Mouse (Mus musculus): ENCODE measurements around the gene Arhgap15. TPM values are rescaled to one million over a fixed set of nuclear protein-coding genes. Genes with fewer than 3 reads are reported as not detected.

Gene Arhgap15
- polyA plus RNA-seq, 1 experiment from 2014 or later: 7.4 TPM

DNA sequence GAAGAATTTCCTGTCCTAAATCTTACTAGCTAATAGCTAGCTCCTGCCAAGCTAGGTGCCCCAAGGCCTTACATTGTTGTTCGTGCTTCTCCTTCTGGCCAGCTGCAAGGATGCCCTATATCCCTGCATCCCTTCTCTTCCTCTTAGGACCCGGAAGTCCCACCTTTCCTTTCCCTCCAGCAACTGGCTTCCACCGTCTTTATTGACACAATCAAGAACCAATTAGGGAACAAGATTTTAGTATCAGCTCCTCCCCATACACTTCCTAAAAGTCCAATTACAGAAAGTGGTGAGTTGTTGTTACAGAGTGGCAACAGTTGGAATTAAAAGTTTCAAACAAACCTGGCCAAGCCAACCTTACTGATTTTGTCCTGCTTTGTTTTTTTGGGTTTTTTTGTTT, 183.1 kb downstream of the Arhgap15 start:
- H3K27ac ChIP-seq (ENCODE audit: low read depth, low read length): no peak overlapping the region
- no peaks in the 10 kb centered on the region for H3K27me3 ChIP-seq (replicated peaks; ENCODE audit: control insufficient read depth, insufficient read depth, low read length)
- H3K9me3 ChIP-seq (ENCODE audit: control insufficient read depth, low read length): no peaks in the 10 kb centered on the region
- no peak overlapping the region for H3K4me2 ChIP-seq
- no peak overlapping the region for H3K9ac ChIP-seq (ENCODE audit: low read depth, low read length)
- no peak for ATAC-seq (replicated peaks; ENCODE audit: low FRiP score)
- no peaks in the 10 kb centered on the region for H3K36me3 ChIP-seq (ENCODE audit: control insufficient read depth, insufficient read depth, low read length)
- H3K4me3 ChIP-seq (ENCODE audit: low read depth, low read length): no peak overlapping the region
- WGBS: 74% methylated on average over 3 of the region's 3 CpGs
- no peaks in the 10 kb centered on the region for H3K4me1 ChIP-seq (replicated peaks; ENCODE audit: control insufficient read depth, insufficient read depth, low read length)
- DNase-seq (ENCODE audit: low spot score): no peak

DNA sequence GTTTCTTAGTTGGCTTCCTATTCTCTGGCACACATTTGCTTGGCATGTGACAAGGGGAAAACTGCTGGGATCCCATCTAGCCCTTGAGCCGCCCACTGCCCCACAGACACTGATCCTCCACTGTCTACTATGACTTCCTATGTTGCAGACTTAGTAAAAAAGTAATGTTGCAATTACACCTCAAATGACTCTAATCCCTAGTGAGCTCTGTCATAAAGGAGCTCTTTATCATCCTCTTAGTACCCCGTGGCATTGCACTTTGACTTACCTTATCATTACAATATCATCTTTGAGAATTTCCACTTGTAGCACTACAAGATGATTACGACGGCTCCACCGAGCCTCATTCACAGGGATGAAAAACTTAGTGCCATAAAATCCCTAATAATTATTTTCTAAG, 190.6 kb downstream of the Arhgap15 start:
- H3K36me3 ChIP-seq (ENCODE audit: control insufficient read depth, insufficient read depth, low read length): no peaks in the 10 kb centered on the region
- 90% methylated on average over 5 of the region's 5 CpGs for WGBS
- no peak overlapping the region for H3K9ac ChIP-seq (ENCODE audit: low read depth, low read length)
- H3K4me2 ChIP-seq: no peak overlapping the region
- H3K4me3 ChIP-seq (ENCODE audit: low read depth, low read length): no peak overlapping the region
- H3K27me3 ChIP-seq (replicated peaks; ENCODE audit: control insufficient read depth, insufficient read depth, low read length): no peaks in the 10 kb centered on the region
- DNase-seq (ENCODE audit: low spot score): no peak
- H3K9me3 ChIP-seq (ENCODE audit: control insufficient read depth, low read length): no peaks in the 10 kb centered on the region
- ATAC-seq (replicated peaks; ENCODE audit: low FRiP score): no peak
- no peak overlapping the region for H3K27ac ChIP-seq (ENCODE audit: low read depth, low read length)
- no peaks in the 10 kb centered on the region for H3K4me1 ChIP-seq (replicated peaks; ENCODE audit: control insufficient read depth, insufficient read depth, low read length)

GRCm38 (mm10) chr2:43945679-43946078, 197.1 kb downstream of the Arhgap15 start:
- Histone ChIP-seq H3K36me3 (ENCODE audit: control insufficient read depth, insufficient read depth, low read length) (no peaks in the 10 kb centered on the region), H3K4me3 (ENCODE audit: low read depth, low read length) (no peak overlapping the region), H3K9ac (ENCODE audit: low read depth, low read length) (no peak overlapping the region), H3K4me1 (replicated peaks; ENCODE audit: control insufficient read depth, insufficient read depth, low read length) (no peaks in the 10 kb centered on the region), H3K4me2 (no peak overlapping the region), H3K9me3 (ENCODE audit: control insufficient read depth, low read length) (no peaks in the 10 kb centered on the region), H3K27me3 (replicated peaks; ENCODE audit: control insufficient read depth, insufficient read depth, low read length) (no peaks in the 10 kb centered on the region), H3K27ac (ENCODE audit: low read depth, low read length) (no peak overlapping the region)
- 58% methylated on average over 2 of the region's 2 CpGs for WGBS
- DNase-seq (ENCODE audit: low spot score): no peak
- ATAC-seq (replicated peaks; ENCODE audit: low FRiP score): no peak

DNA sequence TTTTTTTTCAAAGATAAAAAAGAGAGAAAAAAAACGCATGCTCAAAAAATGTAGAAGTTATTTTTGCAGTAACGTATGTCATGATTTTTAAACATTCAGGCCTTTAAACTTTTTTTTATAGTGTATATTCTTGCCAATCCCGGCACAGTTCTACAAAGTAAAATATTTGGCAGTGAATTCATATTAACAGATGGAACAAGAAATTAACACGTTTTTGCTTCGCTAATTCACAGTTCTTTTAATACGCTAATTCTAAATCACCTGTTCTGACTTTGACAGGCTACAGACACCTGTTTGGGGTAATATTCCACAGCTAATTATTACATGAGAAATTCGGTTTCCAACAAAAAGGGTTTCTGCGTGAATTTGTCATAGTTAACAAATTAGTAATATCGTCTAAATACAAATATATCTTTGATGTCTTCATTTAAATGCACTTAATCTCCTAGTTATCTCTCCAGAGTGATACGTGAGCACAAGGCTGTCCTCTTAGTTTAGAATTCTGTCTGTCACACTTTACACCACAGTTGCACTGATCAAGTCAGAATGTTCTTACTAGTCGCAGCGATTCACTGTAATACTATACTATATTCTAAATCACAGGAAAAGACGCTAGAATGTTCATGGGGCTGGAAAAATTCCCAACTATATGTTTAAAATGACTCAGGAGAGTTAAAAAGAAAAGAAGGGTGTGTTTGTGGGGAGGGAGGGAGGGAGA, 201.3 kb downstream of the Arhgap15 start:
- Histone ChIP-seq H3K9me3 (ENCODE audit: control insufficient read depth, low read length) (no peaks in the 10 kb centered on the region), H3K27me3 (replicated peaks; ENCODE audit: control insufficient read depth, insufficient read depth, low read length) (no peaks in the 10 kb centered on the region), H3K4me1 (replicated peaks; ENCODE audit: control insufficient read depth, insufficient read depth, low read length) (no peaks in the 10 kb centered on the region), H3K4me3 (ENCODE audit: low read depth, low read length) (no peak overlapping the region), H3K27ac (ENCODE audit: low read depth, low read length) (no peak overlapping the region), H3K36me3 (ENCODE audit: control insufficient read depth, insufficient read depth, low read length) (no peaks in the 10 kb centered on the region), H3K4me2 (no peak overlapping the region), H3K9ac (ENCODE audit: low read depth, low read length) (no peak overlapping the region)
- no peak for ATAC-seq (replicated peaks; ENCODE audit: low FRiP score)
- 83% methylated on average over 13 of the region's 13 CpGs for WGBS
- DNase-seq (ENCODE audit: low spot score): no peak

DNA sequence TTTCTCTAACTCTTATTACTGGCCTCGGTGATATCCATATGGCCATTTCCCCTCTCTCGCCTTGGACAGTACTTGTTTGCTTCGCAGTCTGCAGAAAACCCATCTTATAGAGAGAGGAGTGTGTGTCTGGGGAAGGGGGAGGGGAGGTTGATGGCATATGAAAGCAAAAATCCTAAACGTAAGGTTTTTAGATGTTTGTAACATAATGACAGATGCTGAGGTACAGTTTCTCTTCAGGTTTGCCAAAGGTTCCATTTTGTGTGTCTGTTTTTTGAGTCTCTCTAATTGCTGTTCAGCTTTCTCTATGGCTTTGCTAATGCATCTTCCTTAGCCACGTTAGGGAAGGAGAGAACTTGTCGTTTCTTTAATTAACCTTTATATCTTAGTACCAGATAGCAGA, 202.1 kb downstream of the Arhgap15 start:
- no peaks in the 10 kb centered on the region for H3K4me1 ChIP-seq (replicated peaks; ENCODE audit: control insufficient read depth, insufficient read depth, low read length)
- H3K9ac ChIP-seq (ENCODE audit: low read depth, low read length): no peak overlapping the region
- H3K9me3 ChIP-seq (ENCODE audit: control insufficient read depth, low read length): no peaks in the 10 kb centered on the region
- DNase-seq (ENCODE audit: low spot score): no peak
- WGBS: 65% methylated on average over 6 of the region's 6 CpGs
- H3K4me3 ChIP-seq (ENCODE audit: low read depth, low read length): no peak overlapping the region
- H3K27ac ChIP-seq (ENCODE audit: low read depth, low read length): no peak overlapping the region
- no peaks in the 10 kb centered on the region for H3K36me3 ChIP-seq (ENCODE audit: control insufficient read depth, insufficient read depth, low read length)
- H3K4me2 ChIP-seq: no peak overlapping the region
- H3K27me3 ChIP-seq (replicated peaks; ENCODE audit: control insufficient read depth, insufficient read depth, low read length): no peaks in the 10 kb centered on the region
- ATAC-seq (replicated peaks; ENCODE audit: low FRiP score): no peak

GRCm38 (mm10) chr2:43959189-43959588, 210.6 kb downstream of the Arhgap15 start:
- Histone ChIP-seq H3K9ac (ENCODE audit: low read depth, low read length) (no peak overlapping the region), H3K27me3 (replicated peaks; ENCODE audit: control insufficient read depth, insufficient read depth, low read length) (no peaks in the 10 kb centered on the region), H3K9me3 (ENCODE audit: control insufficient read depth, low read length) (no peaks in the 10 kb centered on the region), H3K4me1 (replicated peaks; ENCODE audit: control insufficient read depth, insufficient read depth, low read length) (no peaks in the 10 kb centered on the region), H3K36me3 (ENCODE audit: control insufficient read depth, insufficient read depth, low read length) (no peaks in the 10 kb centered on the region), H3K4me3 (ENCODE audit: low read depth, low read length) (no peak overlapping the region), H3K27ac (ENCODE audit: low read depth, low read length) (no peak overlapping the region), H3K4me2 (no peak overlapping the region)
- ATAC-seq (replicated peaks; ENCODE audit: low FRiP score): no peak; the same call in 1 of the 2 replicates
- DNase-seq (ENCODE audit: low spot score): no peak

- 66% methylated on average over 5 of the region's 5 CpGs for WGBS
- no peak for DNase-seq (ENCODE audit: low spot score)
- no peaks in the 10 kb centered on the region for H3K9me3 ChIP-seq (ENCODE audit: control insufficient read depth, low read length)
- H3K27ac ChIP-seq (ENCODE audit: low read depth, low read length): no peak overlapping the region
- H3K4me2 ChIP-seq: no peak overlapping the region
- H3K36me3 ChIP-seq (ENCODE audit: control insufficient read depth, insufficient read depth, low read length): no peaks in the 10 kb centered on the region
- H3K4me1 ChIP-seq (replicated peaks; ENCODE audit: control insufficient read depth, insufficient read depth, low read length): no peaks in the 10 kb centered on the region
- no peak overlapping the region for H3K4me3 ChIP-seq (ENCODE audit: low read depth, low read length)
- no peak overlapping the region for H3K9ac ChIP-seq (ENCODE audit: low read depth, low read length)
- H3K27me3 ChIP-seq (replicated peaks; ENCODE audit: control insufficient read depth, insufficient read depth, low read length): no peaks in the 10 kb centered on the region
- no peak for ATAC-seq (replicated peaks; ENCODE audit: low FRiP score)
Observed at GRCm38 (mm10) chr2:43962466-43962865, 213.8 kb downstream of the Arhgap15 start.

- Histone ChIP-seq H3K27me3 (replicated peaks; ENCODE audit: control insufficient read depth, insufficient read depth, low read length) (no peaks in the 10 kb centered on the region), H3K27ac (ENCODE audit: low read depth, low read length) (no peak overlapping the region), H3K9ac (ENCODE audit: low read depth, low read length) (no peak overlapping the region), H3K9me3 (ENCODE audit: control insufficient read depth, low read length) (no peaks in the 10 kb centered on the region), H3K36me3 (ENCODE audit: control insufficient read depth, insufficient read depth, low read length) (no peaks in the 10 kb centered on the region), H3K4me2 (no peak overlapping the region), H3K4me1 (replicated peaks; ENCODE audit: control insufficient read depth, insufficient read depth, low read length) (no peaks in the 10 kb centered on the region), H3K4me3 (ENCODE audit: low read depth, low read length) (no peak overlapping the region)
- ATAC-seq (replicated peaks; ENCODE audit: low FRiP score) (no peak), DNase-seq (ENCODE audit: low spot score) (no peak)
- 77% methylated on average over 4 of the region's 4 CpGs for WGBS
Observed at GRCm38 (mm10) chr2:43968581-43968980, 220.0 kb downstream of the Arhgap15 start.

DNA sequence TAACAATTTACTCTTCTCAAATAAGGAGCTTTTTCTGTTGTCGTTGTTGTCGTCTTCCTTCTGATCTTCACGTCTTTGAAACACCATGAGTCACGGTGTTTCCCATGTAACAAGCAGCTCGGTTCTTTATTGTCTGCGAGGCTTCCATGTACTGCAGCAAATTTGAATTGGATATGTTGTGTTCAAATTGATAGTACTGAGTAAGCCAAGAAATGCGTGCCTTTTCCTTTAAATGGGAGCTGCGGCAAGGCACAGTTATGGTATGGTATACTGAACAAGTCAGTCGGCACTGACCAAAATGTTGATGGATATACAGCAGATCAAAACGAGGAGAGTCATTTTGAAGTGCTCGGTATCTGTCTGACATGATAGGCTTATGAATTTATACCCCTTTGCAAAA, 229.1 kb downstream of the Arhgap15 start:
- 90% methylated on average over 11 of the region's 11 CpGs for WGBS
- no peak overlapping the region for H3K4me2 ChIP-seq

More for the DNA sequence above, 229.1 kb downstream of the Arhgap15 start:
- no peaks in the 10 kb centered on the region for H3K4me1 ChIP-seq (replicated peaks; ENCODE audit: control insufficient read depth, insufficient read depth, low read length)
- H3K4me3 ChIP-seq (ENCODE audit: low read depth, low read length): no peak overlapping the region
- DNase-seq (ENCODE audit: low spot score) (no peak), ATAC-seq (replicated peaks; ENCODE audit: low FRiP score) (no peak)
- no peak overlapping the region for H3K9ac ChIP-seq (ENCODE audit: low read depth, low read length)
- no peaks in the 10 kb centered on the region for H3K9me3 ChIP-seq (ENCODE audit: control insufficient read depth, low read length)
- H3K36me3 ChIP-seq (ENCODE audit: control insufficient read depth, insufficient read depth, low read length): no peaks in the 10 kb centered on the region
- H3K27ac ChIP-seq (ENCODE audit: low read depth, low read length): no peak overlapping the region
- H3K27me3 ChIP-seq (replicated peaks; ENCODE audit: control insufficient read depth, insufficient read depth, low read length): no peaks in the 10 kb centered on the region
